Mouse (Mus musculus) urinary bladder, adult 18-20 months (tissue): ENCODE measurements around the gene Myo18b.

Experiments used
- DNase-seq, 2 experiments: peaks; one replicate each; pipeline ENCODE4 v3.0.0; 2022; ENCODE audit warnings: low spot score in 2 of 2, mixed read lengths in 2 of 2

The Myo18b gene

DNA sequence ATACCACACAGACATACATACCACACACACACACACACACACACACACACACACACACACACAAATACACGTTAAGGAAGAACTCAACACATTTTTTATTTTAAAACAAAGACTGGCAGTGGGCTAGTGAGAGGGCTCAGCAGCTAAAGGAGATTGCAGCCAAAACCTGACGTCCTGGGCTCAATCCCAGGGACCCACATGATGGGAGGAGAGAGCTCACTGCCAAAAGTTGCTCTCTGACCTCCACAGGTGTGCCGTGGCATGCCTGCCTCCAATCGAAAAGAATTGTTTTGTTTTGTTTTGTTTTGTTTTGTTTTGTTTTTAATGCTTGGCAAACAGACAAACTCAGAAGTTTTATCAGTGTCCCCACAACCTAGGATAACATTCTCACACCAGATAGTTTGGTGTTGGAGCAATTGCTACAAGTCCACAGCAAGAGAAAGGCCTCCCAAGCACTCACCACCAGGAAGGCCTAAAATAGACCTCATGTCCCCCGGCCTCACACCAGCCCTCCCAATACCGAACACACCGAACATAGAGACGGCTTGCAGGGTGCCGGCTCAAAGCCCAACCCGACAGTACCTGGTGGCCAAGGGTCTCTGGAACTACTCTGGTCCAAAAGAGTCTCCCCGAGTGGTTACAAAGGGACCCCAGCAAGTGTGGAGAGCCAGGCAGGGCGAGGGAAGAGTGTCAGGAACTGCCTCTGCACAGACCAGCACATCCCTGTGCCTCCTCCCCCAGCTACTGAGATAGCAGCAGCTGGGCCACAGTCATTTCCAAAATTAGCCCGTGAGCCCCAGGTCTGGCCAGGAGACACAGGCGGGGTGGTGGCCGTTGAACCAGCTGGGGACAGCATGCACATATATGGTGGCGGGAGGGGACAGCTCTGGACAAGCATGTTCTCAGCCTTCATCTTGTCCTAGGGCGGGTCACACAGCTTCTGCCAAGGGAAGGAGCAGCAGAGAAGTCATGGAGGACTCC lies at the start of gene Myo18b:
TSS of gene Myo18b (minus strand) at position 689 of the 981 bp plus-strand sequence.
- no peak for DNase-seq

GRCm38 (mm10) chr5:112945925-112946324 lies 49.8 kb upstream of the Myo18b start:
- DNase-seq, result no peak

- DNase-seq, result no peak
Observed at GRCm38 (mm10) chr5:112942244-112942643, 46.1 kb upstream of the Myo18b start.

- no peak for DNase-seq
Observed at GRCm38 (mm10) chr5:112941001-112941400, 44.8 kb upstream of the Myo18b start.

DNA sequence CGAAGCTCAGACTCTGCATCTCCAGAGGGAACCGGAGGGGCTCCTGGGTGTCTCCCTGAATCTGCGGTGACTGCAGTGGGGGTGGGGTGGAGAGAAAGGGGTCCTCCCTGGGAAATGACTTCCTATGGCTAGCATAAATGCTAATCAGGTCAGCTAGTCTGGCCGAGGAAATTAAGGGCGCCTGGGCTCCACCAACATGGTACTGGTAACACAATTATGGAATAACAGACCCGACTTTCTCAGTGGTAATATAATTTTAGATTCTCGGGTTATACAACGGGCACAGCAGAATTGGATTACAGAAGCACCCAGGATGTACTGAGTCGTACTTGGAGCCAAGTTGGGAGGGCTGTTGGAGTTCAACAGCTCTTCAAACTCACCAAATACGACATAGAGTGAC lies 40.5 kb upstream of the Myo18b start:
- no peak for DNase-seq

GRCm38 (mm10) chr5:112935436-112935835 lies 39.3 kb upstream of the Myo18b start:
- DNase-seq, result no peak

DNA sequence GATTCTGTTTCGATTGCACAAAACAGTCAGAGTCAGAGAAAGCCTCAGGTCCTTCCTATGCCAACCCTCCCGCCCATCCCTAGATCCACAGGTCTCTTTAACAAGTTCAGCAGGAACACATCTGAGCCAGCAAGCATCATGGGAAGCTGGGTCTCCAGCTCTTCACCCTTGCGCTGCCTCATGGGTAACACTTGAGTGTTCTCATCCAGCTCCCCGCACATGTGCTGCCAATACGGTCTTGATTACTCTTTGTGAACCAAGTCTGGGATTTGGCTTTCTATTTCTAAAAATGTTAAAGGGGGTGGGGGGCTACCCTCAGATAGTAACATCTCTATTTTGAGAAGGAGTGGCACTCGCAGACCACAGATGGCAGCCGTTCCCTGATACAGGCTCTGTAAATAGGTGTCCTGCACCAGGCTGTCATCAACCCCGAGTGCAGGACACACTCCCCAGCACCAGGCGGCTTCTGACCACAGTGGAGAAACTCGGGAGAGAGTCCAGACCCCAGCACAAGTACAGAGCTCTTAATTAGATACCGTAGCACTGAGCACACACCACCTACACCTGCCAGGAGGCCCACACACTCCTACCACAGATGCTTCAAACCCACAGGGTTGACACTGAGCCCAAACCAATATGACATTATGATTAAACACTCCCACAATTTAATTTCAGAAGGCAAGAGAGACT lies 36.9 kb upstream of the Myo18b start:
- DNase-seq, result no peak

GRCm38 (mm10) chr5:112931901-112932300 lies 35.7 kb upstream of the Myo18b start:
- DNase-seq, result no peak

DNA sequence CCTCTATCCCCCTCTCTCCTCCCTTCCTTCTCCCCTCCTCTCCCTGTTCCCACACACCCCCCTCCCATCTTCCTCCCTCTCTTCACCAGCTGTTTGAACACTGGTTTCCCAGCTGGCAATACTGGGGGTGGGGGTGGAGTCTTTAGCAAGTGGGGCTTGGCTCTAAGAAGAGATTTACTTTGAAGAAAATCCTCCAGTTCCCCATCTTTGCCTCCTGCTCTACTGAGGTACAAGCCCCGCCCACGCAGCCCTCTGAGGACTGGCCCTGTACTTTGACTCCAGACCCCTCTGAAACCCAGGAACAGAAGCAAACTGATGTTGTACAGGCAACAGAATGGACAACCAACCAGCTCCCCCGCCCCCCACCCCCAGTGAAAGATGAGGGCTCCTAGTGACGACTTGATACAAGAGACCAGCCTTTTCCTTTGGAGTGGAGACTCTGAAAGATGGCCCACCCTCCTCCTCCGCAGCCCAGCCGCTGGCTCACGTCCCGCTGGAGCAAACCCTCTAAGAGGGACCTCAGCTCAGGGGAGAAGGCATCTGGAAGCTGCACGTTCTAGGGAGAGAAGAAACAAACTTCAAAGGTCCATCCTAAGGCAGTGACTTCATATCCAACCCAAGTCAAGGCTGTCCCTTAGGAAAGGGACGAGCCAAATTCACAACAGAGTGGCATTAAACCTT lies 32.2 kb upstream of the Myo18b start:
- no peak for DNase-seq

- DNase-seq, result no peak
Observed at GRCm38 (mm10) chr5:112925422-112925821, 29.3 kb upstream of the Myo18b start.

- DNase-seq, result no peak
Observed at GRCm38 (mm10) chr5:112924806-112925205, 28.6 kb upstream of the Myo18b start.

- DNase-seq, result no peak
Observed at GRCm38 (mm10) chr5:112923841-112924240, 27.7 kb upstream of the Myo18b start.

GRCm38 (mm10) chr5:112921914-112922313 lies 25.8 kb upstream of the Myo18b start:
- DNase-seq, result no peak

DNA sequence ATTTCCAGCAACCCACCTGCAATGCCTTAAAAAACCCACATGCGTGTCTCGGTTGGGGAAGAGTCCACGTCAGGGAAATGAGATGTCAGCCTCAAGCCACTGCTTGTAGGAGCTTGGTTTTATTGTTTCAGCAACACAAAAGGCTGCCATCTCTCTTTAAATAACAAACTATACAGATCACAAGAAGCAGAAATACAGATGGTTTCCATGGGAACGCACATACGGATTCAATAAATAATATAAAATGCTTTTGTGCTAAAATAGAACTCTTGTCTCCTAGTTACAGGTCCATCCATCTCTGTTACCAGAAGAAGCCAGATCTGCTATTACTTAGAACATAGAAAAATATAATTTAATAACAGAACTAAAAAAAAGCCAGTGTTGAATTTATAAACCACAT lies 14.2 kb upstream of the Myo18b start:
- no peak for DNase-seq

GRCm38 (mm10) chr5:112908169-112908614 lies 12.0 kb upstream of the Myo18b start:
- no peak for DNase-seq

DNA sequence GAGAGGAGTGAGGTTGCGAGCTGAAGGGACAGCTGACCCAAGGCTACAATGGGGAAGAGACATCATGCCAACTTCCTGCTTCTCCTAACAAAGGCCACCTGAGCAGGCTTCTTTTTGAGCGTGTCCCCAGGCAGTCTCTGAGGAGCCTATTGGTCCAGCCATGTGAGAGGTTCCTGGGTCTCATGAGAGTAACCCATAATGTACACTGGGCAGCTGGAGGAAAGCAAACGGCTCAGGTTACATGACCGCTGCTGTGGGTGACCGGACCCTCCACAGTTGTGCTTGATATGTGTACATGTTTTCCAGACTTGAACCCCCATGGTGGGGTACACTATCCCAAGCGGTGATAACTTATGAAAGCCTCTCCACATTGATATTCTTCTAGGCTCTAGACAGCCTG lies 11.3 kb upstream of the Myo18b start:
- no peak for DNase-seq

GRCm38 (mm10) chr5:112893462-112894060 lies 2.6 kb downstream of the Myo18b start:
- no peak for DNase-seq

GRCm38 (mm10) chr5:112892411-112892810 lies 3.8 kb downstream of the Myo18b start:
- no peak for DNase-seq

GRCm38 (mm10) chr5:112888651-112889050 lies 7.5 kb downstream of the Myo18b start:
- DNase-seq, result no peak

- DNase-seq, result no peak
Observed at GRCm38 (mm10) chr5:112886687-112887491, 9.3 kb downstream of the Myo18b start.
